Mouse (Mus musculus): ENCODE results near the gene Cct3.

DNA sequence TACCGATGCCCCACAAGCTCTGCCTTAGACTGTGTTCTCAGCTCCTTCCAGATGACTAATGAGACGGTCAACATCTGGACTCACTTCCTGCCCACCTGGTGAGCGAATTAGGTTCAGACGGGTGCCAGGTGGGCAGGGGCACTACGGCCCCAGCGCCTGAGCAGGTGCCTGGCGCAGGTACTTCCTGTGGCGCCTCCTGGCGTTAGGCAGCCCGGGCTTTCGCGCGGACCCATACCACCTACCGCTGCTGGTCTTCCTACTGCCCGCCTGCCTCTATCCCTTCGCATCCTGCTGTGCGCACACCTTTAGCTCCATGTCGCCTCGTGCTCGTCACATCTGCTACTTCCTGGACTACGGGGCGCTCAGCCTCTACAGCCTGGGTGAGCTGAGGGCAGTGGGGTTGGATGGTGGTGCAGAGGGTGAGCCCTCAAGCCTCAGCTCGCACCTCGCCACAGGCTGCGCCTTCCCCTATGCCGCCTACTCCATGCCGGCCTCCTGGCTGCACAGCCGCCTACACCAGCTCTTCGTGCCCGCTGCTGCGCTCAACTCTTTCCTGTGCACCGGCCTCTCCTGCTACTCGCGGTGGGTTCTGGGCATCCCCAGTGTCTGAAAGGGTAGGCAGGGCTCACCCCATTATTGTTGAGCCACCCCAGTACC is 68.9 kb downstream of the Cct3 start:
- TF ChIP-seq CTCF (IDR thresholded peaks at IDR 0.05) (no peak), EP300 (IDR thresholded peaks at IDR 0.05; ENCODE audit: insufficient read depth, low read depth, low read length) (no peak)
